Mouse (Mus musculus) macrophage (primary cell): ENCODE results near the gene Cct4. TPM values are rescaled to one million over a fixed set of nuclear protein-coding genes. Genes with fewer than 3 reads are reported as not detected.

ENCODE experiments used
- H3K27ac ChIP-seq: fragments of 350-480 bp; formaldehyde crosslinking; 2 replicates; pipeline ENCODE4 v1.9.0; 2021
- H3K36me3 ChIP-seq: fragments of 350-480 bp; formaldehyde crosslinking; 2 replicates; pipeline ENCODE4 v1.9.0; 2021; ENCODE audit errors: inconsistent target
- H3K4me3 ChIP-seq: fragments of 350-480 bp; formaldehyde crosslinking; 2 replicates; pipeline ENCODE4 v1.9.0; 2021; ENCODE audit errors: inconsistent target
- H3K79me2 ChIP-seq: fragments of 350-480 bp; formaldehyde crosslinking; 2 replicates; pipeline ENCODE4 v1.9.0; 2021; ENCODE audit errors: inconsistent target
- WGBS: methylation state at CpG from one replicate; pipeline ENCODE4 v1.1.7; 2026; ENCODE audit warnings: inconsistent platforms; ENCODE audit not compliant: missing documents; 5-methylcytosine and 5-hydroxymethylcytosine counted together
- polyA plus RNA-seq: library from polyadenylated mRNA; stranded (reverse); fragments of 250-400 nt; gene quantifications from 3 replicates; pipeline ENCODE4 v1.2.4, GENCODE M21; 2018; ENCODE audit warnings: inconsistent platforms
- total RNA-seq, 78 experiments: library from RNA; depleted of rRNA; stranded (reverse); fragments of 250-400 nt; gene quantifications; 1 replicate in 9 of 78; 2 replicates in 24 of 78; 3 replicates in 43 of 78; 4 replicates in 2 of 78; pipeline ENCODE4 v1.2.4; 2018; ENCODE audit warnings: inconsistent platforms in 56 of 78

Gene Cct4
- total RNA-seq (2018; cell fraction: chromatin; rRNA removed): 100 to 1,000 TPM in 19 of 26 experiments, 10 to 100 TPM in 7; 57.6 to 148 (median 120) TPM
- 100 to 1,000 TPM in 24 of 26 experiments, 10 to 100 TPM in 2; 95.9 to 136 (median 113) TPM for total RNA-seq (2018; cell fraction: cytosol; rRNA removed)
- 100 to 1,000 TPM in 12 of 26 experiments, 10 to 100 TPM in 14; 55.7 to 148 (median 99.4) TPM for total RNA-seq (2018; cell fraction: nucleus; rRNA removed)
- polyA plus RNA-seq: 114 to 180 TPM (median 117 TPM) in 3 replicates

GRCm38 (mm10) chr11:22990393-22991126, at the start of gene Cct4:
TSS of gene Cct4 (plus strand) at chr11:22990519.
- Histone ChIP-seq H3K4me3 (peak within 1 kb of the TSS; percentile 78), H3K79me2 (peaks cover 51% of the 10 kb centered on the region), H3K36me3 (peaks cover 18% of the 10 kb centered on the region; the same call in 1 of the 2 replicates), H3K27ac (peak within 1 kb of the TSS; percentile 46)
- WGBS: 0% methylated on average over 64 of the region's 66 CpGs

DNA sequence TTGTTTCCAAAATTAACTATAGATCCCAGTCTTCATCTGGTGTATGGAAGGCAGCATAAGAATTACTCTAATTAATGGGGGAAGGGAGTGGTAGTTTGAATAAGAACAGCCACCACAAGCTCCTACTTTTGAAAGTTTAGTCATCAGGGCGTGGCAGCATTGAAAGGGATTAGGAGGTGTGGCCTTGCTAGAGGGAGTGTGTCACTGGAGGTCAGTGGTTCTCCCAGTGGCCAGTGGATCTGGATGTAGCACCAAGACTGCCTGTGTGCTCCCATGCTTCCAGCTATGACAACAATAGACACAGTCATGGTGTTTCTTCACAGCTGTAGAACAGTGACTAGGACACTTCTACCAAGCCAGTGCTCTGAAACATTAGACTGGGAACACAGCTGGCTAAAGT, 41.2 kb upstream of the Cct4 start:
- 91% methylated on average over 1 of the region's 1 CpGs for WGBS
- Histone ChIP-seq H3K4me3 (no peak overlapping the region), H3K79me2 (no peaks in the 10 kb centered on the region), H3K27ac (no peak overlapping the region), H3K36me3 (no peaks in the 10 kb centered on the region)

DNA sequence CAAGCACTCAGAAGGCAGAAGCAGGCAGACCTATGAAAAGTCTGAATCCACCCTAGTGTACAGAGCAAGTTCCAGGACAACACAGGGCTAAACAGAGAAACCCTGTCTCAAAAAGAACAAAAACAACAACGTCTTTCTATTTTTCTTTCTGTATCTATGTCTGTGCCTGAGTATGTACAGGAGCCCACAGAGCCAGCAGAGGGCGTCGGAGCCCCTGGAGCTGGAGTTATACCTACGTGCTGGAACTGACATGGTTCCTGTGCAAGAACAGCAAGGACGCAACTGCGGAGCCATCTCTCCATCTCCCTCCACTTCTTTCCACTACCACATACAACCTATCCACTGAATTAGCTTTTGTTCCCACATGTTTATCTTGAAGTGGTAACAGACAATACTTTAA, 40.2 kb upstream of the Cct4 start:
- no peaks in the 10 kb centered on the region for H3K79me2 ChIP-seq
- H3K27ac ChIP-seq: no peak overlapping the region
- no peak overlapping the region for H3K4me3 ChIP-seq
- WGBS: 100% methylated on average over 6 of the region's 6 CpGs
- H3K36me3 ChIP-seq: no peaks in the 10 kb centered on the region

GRCm38 (mm10) chr11:22952668-22953067, 37.7 kb upstream of the Cct4 start:
- H3K4me3 ChIP-seq: no peak overlapping the region
- no peaks in the 10 kb centered on the region; the same call in 1 of the 2 replicates for H3K79me2 ChIP-seq
- 30% methylated on average over 5 of the region's 7 CpGs for WGBS
- H3K27ac ChIP-seq: peak overlapping the region; percentile 13; the same call in 1 of the 2 replicates
- no peaks in the 10 kb centered on the region for H3K36me3 ChIP-seq

- Histone ChIP-seq H3K36me3 (no peaks in the 10 kb centered on the region), H3K27ac (no peak overlapping the region), H3K4me3 (no peak overlapping the region), H3K79me2 (peaks cover 23% of the 10 kb centered on the region; the same call in 1 of the 2 replicates)
- WGBS: 95% methylated on average over 6 of the region's 6 CpGs
Observed at GRCm38 (mm10) chr11:22956346-22956745, 34.0 kb upstream of the Cct4 start.

DNA sequence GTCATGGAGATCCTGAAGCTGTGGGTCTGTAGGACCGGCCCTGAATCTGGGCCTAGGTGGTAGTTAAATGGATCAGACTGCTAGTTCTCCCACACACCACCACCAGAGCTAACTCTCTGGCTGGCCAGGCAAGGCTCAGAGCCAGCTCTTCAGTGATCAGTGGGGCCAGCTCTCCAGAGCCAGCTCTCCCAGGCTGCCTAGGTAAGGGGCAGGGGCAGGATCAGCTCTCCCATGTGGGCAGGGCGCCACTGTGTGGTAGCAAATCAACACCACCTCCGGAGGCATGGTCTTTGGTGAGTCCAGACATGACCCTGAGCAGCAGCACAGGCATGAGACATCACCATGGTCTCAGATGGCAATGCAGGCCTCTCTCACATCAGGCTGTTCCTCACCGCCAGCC, 33.5 kb upstream of the Cct4 start:
- H3K27ac ChIP-seq: no peak overlapping the region
- peaks cover 23% of the 10 kb centered on the region; the same call in 1 of the 2 replicates for H3K79me2 ChIP-seq
- WGBS: 73% methylated on average over 4 of the region's 4 CpGs
- H3K4me3 ChIP-seq: no peak overlapping the region
- no peaks in the 10 kb centered on the region for H3K36me3 ChIP-seq

GRCm38 (mm10) chr11:22957791-22958374, 32.4 kb upstream of the Cct4 start:
- Histone ChIP-seq H3K36me3 (no peaks in the 10 kb centered on the region), H3K27ac (no peak overlapping the region), H3K79me2 (peaks cover 23% of the 10 kb centered on the region; the same call in 1 of the 2 replicates), H3K4me3 (no peak overlapping the region)
- WGBS: 89% methylated on average over 4 of the region's 4 CpGs

DNA sequence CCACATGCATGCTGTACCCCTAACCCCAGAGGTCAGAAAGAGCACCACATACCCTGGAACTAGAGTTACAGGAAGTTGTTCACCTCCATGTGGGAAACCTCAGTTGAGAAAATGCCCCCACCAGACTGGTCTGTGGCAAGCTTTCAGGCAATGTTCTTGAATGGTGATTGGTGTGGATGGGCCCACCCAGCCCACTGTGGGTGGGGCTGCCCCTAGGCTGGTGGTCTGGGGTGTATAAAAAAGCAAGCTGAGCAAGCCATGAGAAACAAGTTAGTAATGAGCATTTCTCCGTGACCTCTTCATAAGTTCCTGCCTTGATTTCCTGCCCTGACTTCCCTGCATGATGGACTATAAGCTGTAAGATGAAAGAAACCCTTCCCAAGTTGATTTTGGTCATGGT, 28.2 kb upstream of the Cct4 start:
- Histone ChIP-seq H3K4me3 (no peak overlapping the region), H3K27ac (no peak overlapping the region), H3K79me2 (peaks cover 43% of the 10 kb centered on the region; the same call in 1 of the 2 replicates), H3K36me3 (no peaks in the 10 kb centered on the region)
- WGBS: 93% methylated on average over 1 of the region's 1 CpGs

GRCm38 (mm10) chr11:22964401-22964800, 25.9 kb upstream of the Cct4 start:
- whole genome bisulfite sequencing: 95% methylated on average over 3 of the region's 4 CpGs
- Histone ChIP-seq H3K36me3 (no peaks in the 10 kb centered on the region), H3K4me3 (no peak overlapping the region), H3K79me2 (peaks cover 48% of the 10 kb centered on the region; the same call in 1 of the 2 replicates), H3K27ac (no peak overlapping the region)

GRCm38 (mm10) chr11:22965503-22965902, 24.8 kb upstream of the Cct4 start:
- Histone ChIP-seq H3K79me2 (peaks cover 42% of the 10 kb centered on the region; the same call in 1 of the 2 replicates), H3K4me3 (no peak overlapping the region), H3K27ac (no peak overlapping the region), H3K36me3 (no peaks in the 10 kb centered on the region)
- 94% methylated on average over 4 of the region's 4 CpGs for WGBS

GRCm38 (mm10) chr11:22969486-22969885, 20.8 kb upstream of the Cct4 start:
- H3K27ac ChIP-seq: no peak overlapping the region
- H3K36me3 ChIP-seq: no peaks in the 10 kb centered on the region
- H3K4me3 ChIP-seq: no peak overlapping the region
- peaks cover 67% of the 10 kb centered on the region for H3K79me2 ChIP-seq
- 30% methylated on average over 6 of the region's 6 CpGs for WGBS

GRCm38 (mm10) chr11:22970546-22970945, 19.8 kb upstream of the Cct4 start:
- WGBS: 100% methylated on average over 1 of the region's 1 CpGs
- Histone ChIP-seq H3K79me2 (peaks cover 73% of the 10 kb centered on the region), H3K36me3 (no peaks in the 10 kb centered on the region), H3K4me3 (no peak overlapping the region), H3K27ac (no peak overlapping the region)

DNA sequence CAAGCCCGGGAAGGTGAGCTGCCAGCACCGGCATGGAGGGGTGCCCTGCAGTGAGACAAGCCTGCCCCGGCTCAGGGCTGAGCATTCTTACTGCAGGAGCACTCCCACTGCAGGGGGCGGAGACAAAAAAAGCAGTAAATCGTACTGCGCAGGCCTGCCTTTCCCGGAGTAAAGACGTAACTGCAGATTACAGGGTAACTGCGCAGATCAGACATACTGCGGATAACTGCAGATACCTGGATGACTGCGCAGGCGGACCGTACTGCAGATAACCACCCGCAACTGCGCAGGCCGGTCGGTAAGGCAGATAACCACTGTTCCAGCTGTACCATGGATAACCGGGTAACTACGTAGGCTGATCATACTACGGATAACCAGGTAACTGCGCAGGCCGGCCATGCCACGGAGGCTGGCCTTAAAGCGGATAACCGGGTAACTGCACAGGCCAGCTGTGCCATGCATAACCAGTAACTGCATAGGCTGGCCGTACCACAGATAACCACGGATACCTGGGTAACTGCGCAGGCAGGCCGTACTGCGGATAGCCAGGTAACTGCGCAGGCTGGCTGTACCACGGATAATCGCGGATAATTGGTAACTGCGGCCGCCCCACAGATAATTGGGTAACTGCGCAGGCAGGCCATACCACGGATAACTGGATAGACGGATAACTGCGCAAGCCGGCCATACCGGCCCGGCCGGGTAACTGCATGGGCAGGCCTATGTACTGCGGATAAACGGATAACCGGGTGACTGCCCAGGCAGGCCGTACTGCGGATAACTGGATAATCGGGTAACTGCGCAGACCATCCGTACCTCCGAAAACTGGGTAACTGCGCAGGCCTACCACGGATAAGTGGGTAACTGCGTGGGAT, 18.2 kb upstream of the Cct4 start, which contains the start of gene Zrsr1:
Gene Zrsr1 (plus strand): TSS at position 171 of the 875 bp plus-strand sequence.
- H3K4me3 ChIP-seq: peak within 1 kb of the TSS; percentile 66

More for the DNA sequence above, 18.2 kb upstream of the Cct4 start, which contains the start of gene Zrsr1:
- Histone ChIP-seq H3K36me3 (no peaks in the 10 kb centered on the region), H3K79me2 (peaks cover 79% of the 10 kb centered on the region), H3K27ac (peak within 1 kb of the TSS; percentile 57)
- 55% methylated on average over 54 of the region's 56 CpGs for WGBS
